Mouse (Mus musculus): Measurements from ENCODE around the gene Greb1. TPM values are rescaled to one million over a fixed set of nuclear protein-coding genes. Genes with fewer than 3 reads are reported as not detected.

Gene Greb1
- polyA plus RNA-seq, 2 experiments from 2014 or later: 0.05 to 0.13 TPM

DNA sequence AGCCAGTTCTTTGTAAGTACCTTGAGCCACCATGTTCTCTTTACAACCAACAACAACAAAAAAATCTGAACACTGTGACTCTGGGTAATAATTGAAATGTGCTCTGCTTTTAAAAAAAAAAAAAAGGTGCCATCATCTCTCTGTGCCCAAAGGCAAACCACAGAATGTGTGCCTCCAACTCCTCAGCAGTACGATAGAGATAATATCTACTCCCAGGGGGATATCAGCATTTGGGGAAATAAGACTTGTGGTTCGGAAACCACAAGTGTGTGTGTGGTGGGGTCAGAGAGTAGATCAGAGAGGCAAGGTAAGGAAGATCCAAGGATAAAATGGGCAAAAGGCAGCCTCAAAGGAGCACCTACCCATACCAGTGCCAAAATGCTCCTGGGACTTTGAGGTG is 169.3 kb downstream of the Greb1 start:
- no peak for ATAC-seq

DNA sequence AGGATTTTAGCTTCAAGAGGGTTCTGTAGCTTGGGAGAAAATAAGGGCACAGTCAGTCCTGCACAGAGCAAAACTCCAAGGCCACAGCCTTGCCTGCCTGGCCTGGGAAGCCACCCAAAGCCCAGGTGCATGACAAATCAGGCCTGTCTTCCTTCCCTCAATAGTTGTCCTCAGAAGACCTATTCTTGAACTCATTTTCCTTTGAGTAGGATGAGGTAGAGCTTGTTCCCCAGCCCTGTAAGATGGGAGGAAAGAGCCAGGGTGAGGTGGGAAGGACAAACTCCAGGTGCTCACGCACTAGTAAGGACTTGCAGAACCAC is 169.9 kb downstream of the Greb1 start:
- no peak for ATAC-seq

GRCm38 (mm10) chr12:16630152-16630865 is 170.4 kb downstream of the Greb1 start:
- no peak for ATAC-seq

Other genes starting within 250 kb of the Greb1 start
- 10 to 100 TPM; 20.0 to 31.1 TPM for gene Lpin1, start 189.9 kb downstream of the Greb1 start, polyA plus RNA-seq (2017; shearing (Covaris generic))
- gene Ntsr2, start 147.5 kb downstream of the Greb1 start, polyA plus RNA-seq (2017; shearing (Covaris generic)): not detected
- 1 to 10 TPM; 2.6 to 3.7 TPM for gene E2f6, start 10.1 kb upstream of the Greb1 start, polyA plus RNA-seq (2017; shearing (Covaris generic))
- gene Rock2, start 94.0 kb upstream of the Greb1 start, polyA plus RNA-seq (2017; shearing (Covaris generic)): 10 to 100 TPM; 14.1 to 18.1 TPM
- gene Pqlc3, start 199.5 kb upstream of the Greb1 start, polyA plus RNA-seq (2017; shearing (Covaris generic)): 10 to 100 TPM; 73.7 to 86.4 TPM
- 1 to 10 TPM; 1.2 to 1.8 TPM for gene 2410004P03Rik, start 210.8 kb upstream of the Greb1 start, polyA plus RNA-seq (2017; shearing (Covaris generic))

Data from CD4-positive, CD25-positive, alpha-beta regulatory T cell, adult 4 months (primary cell).